Mouse (Mus musculus) liver, adult 2 months (tissue): Measurements from ENCODE around the gene Wdr12.

Experiments
- CTCF ChIP-seq: fragments of 200-500 bp; IDR thresholded peaks from 2 replicates; pipeline ENCODE4 v1.5.1; 2011; ENCODE audit warnings: low read depth, low read length, control low read depth
- POLR2A ChIP-seq: fragments of 200-500 bp; IDR thresholded peaks from 2 replicates; pipeline ENCODE4 v1.6.1; 2011; ENCODE audit warnings: low read length, control low read depth; ENCODE audit not compliant: insufficient read depth; ENCODE audit errors: extremely low read depth

GRCm38 (mm10) chr1:60098024-60098781 lies at the start of gene Wdr12, which contains the start of gene Carf:
- TF ChIP-seq CTCF, result no peak
- TF ChIP-seq POLR2A, result peak; percentile 65
